Mouse (Mus musculus) brain, adult 2 months (tissue): ENCODE measurements at regions not wholly inside any gene's neighbourhood (a gene's known extent, or its start where the extent isn't known, plus 50 kb on each side); places are given as distances from the start of the nearest gene placed in this dataset.
"Not testable (repeated sequence)": the region's sequence is repeated elsewhere in the genome, so short reads cannot be mapped to it uniquely, and the experiment has no call there.

ENCODE experiments used
- DNase-seq: peaks from one replicate; pipeline ENCODE4 v3.0.0; 2011; ENCODE audit warnings: low read depth, low spot score

DNA sequence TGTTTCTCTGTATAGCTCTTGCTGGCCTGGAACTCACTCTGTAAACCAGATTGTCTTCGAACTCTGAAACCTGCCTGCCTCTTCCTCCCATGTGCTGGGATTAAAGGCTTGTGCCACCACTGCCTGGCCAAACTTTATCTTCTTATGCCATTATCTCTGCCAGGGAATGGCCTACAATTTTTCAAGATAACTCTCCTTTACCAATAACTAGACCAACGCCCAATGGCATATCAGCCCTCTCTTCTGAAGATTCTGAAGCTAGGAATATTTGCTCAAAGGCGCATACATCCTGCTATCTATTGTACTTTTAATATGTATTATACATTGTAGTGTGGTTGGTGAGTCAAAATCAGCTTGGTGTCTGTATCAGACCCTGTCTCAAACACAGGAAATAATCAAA is 235.4 kb upstream of the Cts3 start:
- not testable (repeated sequence) for DNase-seq

DNA sequence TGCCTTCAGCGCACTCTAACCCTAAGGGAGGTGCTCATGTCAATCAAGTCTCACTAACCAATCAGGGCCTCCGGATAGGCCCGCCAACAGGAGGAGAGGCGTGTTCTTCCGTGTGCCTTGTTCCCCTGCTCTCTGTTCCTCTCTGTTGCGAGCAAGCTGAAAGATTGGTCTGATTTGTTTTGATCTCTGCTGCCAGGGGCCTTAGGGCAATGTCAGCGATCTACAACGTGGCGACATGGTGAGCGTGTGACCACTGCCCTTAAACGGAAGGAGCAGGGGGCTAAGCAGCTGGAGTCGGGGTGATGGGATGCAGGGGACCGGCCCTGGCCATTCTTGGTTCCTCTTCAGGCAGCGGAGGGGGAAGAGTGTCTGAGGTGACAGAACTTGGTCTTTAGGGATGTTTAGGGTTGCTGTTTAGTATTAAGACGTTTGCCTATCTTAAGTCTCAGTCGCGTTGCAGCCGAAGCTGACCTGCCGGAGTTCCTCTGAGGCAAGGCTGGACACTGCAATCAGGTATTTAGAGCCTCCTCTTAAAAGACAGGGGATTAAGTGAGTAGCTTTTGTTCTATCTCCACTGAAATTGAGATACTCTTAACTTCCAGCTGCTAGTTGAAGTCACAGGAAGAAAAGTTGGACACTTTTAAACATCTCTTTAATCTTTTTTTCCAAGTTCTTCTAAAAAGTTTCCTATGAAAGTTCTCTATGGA is 234.4 kb upstream of the Cts3 start:
- peak; percentile 14 for DNase-seq

DNA sequence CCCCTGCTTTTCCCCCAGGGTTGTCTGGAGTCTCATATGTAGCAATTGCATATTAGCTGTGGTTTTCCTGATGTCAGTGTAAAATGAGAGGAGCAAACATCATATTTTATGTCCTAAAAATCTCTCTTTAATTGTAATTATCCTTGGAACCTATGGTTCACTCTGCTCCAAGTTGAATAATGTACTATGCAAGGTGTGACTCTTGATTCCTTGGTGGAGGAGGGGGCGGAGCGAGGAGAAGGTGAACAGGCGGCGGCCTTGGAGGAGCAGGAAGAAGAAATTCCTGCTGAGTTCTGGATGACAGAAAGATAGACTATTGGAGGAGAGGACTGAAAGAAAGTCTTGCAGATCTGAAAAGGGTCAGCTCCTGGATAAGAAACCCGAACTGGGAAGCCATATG is 233.8 kb upstream of the Cts3 start:
- not testable (repeated sequence) for DNase-seq

DNA sequence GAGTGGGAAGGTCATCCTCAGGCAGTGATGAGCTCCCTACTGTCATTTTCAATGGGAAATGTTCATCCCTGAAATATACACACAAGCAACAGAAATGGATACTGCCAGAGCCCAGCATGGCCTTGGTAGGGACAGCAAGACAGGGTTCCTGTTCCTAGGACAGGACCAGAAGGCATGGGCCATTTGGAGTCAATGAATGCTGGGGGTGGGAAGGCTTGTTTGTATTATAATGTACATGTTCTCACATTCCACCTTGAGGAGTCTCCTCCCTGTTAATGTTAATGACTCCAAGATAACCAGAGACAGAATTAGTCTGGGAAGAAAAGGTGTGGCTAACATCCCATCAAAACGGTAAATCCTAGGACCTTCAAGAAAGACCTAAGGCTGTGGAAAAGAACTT is 193.5 kb upstream of the Cts3 start:
- DNase-seq = not testable (repeated sequence)
